Mouse (Mus musculus): ENCODE data around the gene Adm2.

The Adm2 gene

GRCm38 (mm10) chr15:89355241-89356187 lies 33.0 kb downstream of the Adm2 start, which contains the start of the genes Lmf2 and Ncaph2:
Gene Lmf2, minus strand, starts transcription at chr15:89355659.
Gene Ncaph2, plus strand, starts transcription at chr15:89355719.
- DNase-seq (ENCODE audit: low spot score) = peak; percentile 96

- peak; percentile 71 for DNase-seq (ENCODE audit: low spot score)
Measured at GRCm38 (mm10) chr15:89356372-89356771, 33.9 kb downstream of the Adm2 start.

- no peak for DNase-seq (ENCODE audit: low spot score)
Measured at GRCm38 (mm10) chr15:89358784-89359183, 36.3 kb downstream of the Adm2 start.

- DNase-seq (ENCODE audit: low spot score) = no peak
Measured at GRCm38 (mm10) chr15:89363051-89363450, 40.5 kb downstream of the Adm2 start.

- DNase-seq (ENCODE audit: low spot score) = no peak
Measured at GRCm38 (mm10) chr15:89365141-89365551, 42.6 kb downstream of the Adm2 start.

- DNase-seq (ENCODE audit: low spot score) = no peak
Measured at GRCm38 (mm10) chr15:89372068-89372467, 49.5 kb downstream of the Adm2 start.

- DNase-seq (ENCODE audit: low spot score) = no peak
Measured at GRCm38 (mm10) chr15:89372536-89372935, 50.0 kb downstream of the Adm2 start.

GRCm38 (mm10) chr15:89373027-89373761 lies 50.7 kb downstream of the Adm2 start:
- peak; percentile 82 for DNase-seq (ENCODE audit: low spot score)

GRCm38 (mm10) chr15:89373762-89374248 lies 51.3 kb downstream of the Adm2 start, which contains the start of gene Sco2:
Gene Sco2, minus strand, starts transcription at chr15:89373846.
- peak; percentile 98 for DNase-seq (ENCODE audit: low spot score)
